Mouse (Mus musculus) cerebellum, adult 2 months (tissue): ENCODE results near the gene Jsrp1. TPM values are rescaled to one million over a fixed set of nuclear protein-coding genes. Genes with fewer than 3 reads are reported as not detected.

Experiments used
- DNase-seq, 2 experiments: peaks; one replicate each; pipeline ENCODE4 v3.0.0; 2021
- H3K27ac ChIP-seq: fragments of 200-500 bp; 2 replicates; pipeline ENCODE4 v1.5.1; 2012; ENCODE audit warnings: low read length, control low read depth, inconsistent platforms; ENCODE audit not compliant: insufficient read depth
- H3K27me3 ChIP-seq: fragments of 200-500 bp; 2 replicates; pipeline ENCODE4 v1.6.1; 2012; ENCODE audit warnings: inconsistent platforms, mild to moderate bottlenecking, low read length, moderate library complexity; ENCODE audit not compliant: control insufficient read depth, insufficient read depth
- H3K4me1 ChIP-seq: fragments of 200-500 bp; 2 replicates; pipeline ENCODE4 v1.6.1; 2011; ENCODE audit warnings: low read length; ENCODE audit not compliant: control insufficient read depth, insufficient read depth
- H3K4me3 ChIP-seq: fragments of 200-500 bp; replicated peaks from 2 replicates; pipeline ENCODE3; 2011; ENCODE audit warnings: mild to moderate bottlenecking, low read depth, low read length, control low read depth; ENCODE audit not compliant: insufficient read depth
- CTCF ChIP-seq: fragments of 200-500 bp; IDR thresholded peaks from 2 replicates; pipeline ENCODE4 v1.5.1; 2011; ENCODE audit warnings: low read depth, mild to moderate bottlenecking, control low read depth, low read length, moderate library complexity, borderline replicate concordance; ENCODE audit not compliant: insufficient read depth
- POLR2A ChIP-seq: fragments of 200-500 bp; IDR thresholded peaks from 2 replicates; pipeline ENCODE4 v1.6.1; 2011; ENCODE audit warnings: low read length, control low read depth, borderline replicate concordance; ENCODE audit not compliant: insufficient read depth
- WGBS: fragments of 180-500 bp; shearing (Covaris S2); methylation state at CpG from one replicate; pipeline ENCODE4 v1.1.7; 2018; 5-methylcytosine and 5-hydroxymethylcytosine counted together
- polyA plus RNA-seq: library from polyadenylated mRNA; depleted of rRNA; stranded (reverse); fragments of >200 nt; gene quantifications from 2 replicates; pipeline ENCODE4 v1.2.3, GENCODE M21; 2012

Jsrp1 gene
- polyA plus RNA-seq, 1 experiment: 0.38 TPM

DNA sequence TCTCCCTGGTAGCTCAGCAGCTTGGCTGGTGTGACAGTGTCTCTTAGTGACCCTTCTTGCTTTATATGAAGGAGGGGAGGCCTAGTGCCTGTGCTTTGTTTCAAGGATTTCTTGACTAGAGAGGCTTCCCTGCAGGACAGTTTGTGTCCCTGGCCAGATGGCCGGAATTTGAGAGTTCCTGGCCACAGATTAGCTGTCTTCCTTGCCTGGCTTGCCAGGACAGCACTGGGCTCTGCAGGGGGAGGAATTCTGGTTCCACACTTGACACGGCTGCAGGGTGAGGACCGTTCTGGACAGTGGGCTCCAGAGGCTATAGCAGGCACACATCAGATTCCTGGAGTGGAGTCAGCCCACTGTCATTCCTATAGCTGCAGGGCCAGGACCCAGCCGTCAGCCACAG is 37.6 kb downstream of the Jsrp1 start:
- H3K4me3 ChIP-seq: peak overlapping the region; percentile 9
- peak overlapping the region; percentile 86 for H3K27ac ChIP-seq
- TF ChIP-seq CTCF: no peak
- no peak for TF ChIP-seq POLR2A
- peaks cover 61% of the 10 kb centered on the region for H3K4me1 ChIP-seq
- DNase-seq: peak; percentile 84 to 91
- WGBS: 9% methylated on average over 4 of the region's 4 CpGs
- no peaks in the 10 kb centered on the region for H3K27me3 ChIP-seq

GRCm38 (mm10) chr10:80774981-80775380 is 38.3 kb downstream of the Jsrp1 start:
- 27% methylated on average over 4 of the region's 4 CpGs for WGBS
- peak overlapping the region; percentile 86 for H3K27ac ChIP-seq

DNA sequence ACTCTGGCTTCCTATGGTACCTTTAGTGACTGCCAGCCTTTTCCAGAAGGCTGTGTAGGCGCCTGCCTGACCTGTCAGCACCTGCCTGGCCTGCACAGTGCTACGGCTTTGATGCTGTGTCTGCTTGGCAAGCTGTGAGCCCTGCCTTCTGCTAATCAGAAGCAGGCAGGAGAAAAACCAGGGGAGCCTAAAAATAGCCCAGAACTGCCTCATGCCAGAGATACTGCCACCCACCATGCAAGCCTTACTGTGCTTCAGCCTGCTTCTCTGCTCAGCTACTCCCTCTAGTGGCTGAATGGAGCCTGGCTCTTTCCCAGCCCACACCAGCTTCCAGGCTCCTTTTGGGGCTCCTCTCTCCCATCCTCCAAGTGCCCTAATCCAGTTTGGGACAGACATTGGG is 38.7 kb downstream of the Jsrp1 start:
- Histone ChIP-seq H3K27ac (peak overlapping the region; percentile 92), H3K4me1 (peaks cover 61% of the 10 kb centered on the region), H3K27me3 (no peaks in the 10 kb centered on the region), H3K4me3 (no peak overlapping the region)
- 2% methylated on average over 2 of the region's 2 CpGs for WGBS
- TF ChIP-seq POLR2A: peak; percentile 26; the same call in 1 of the 2 replicates
- TF ChIP-seq CTCF: peak; percentile 96
- peak; percentile 96 to 98 for DNase-seq

More at GRCm38 (mm10) chr10:80774981-80775380, 38.3 kb downstream of the Jsrp1 start:
- no peak for TF ChIP-seq CTCF
- no peak for TF ChIP-seq POLR2A
- DNase-seq: no peak
- Histone ChIP-seq H3K4me1 (peaks cover 61% of the 10 kb centered on the region), H3K27me3 (no peaks in the 10 kb centered on the region), H3K4me3 (no peak overlapping the region)

DNA sequence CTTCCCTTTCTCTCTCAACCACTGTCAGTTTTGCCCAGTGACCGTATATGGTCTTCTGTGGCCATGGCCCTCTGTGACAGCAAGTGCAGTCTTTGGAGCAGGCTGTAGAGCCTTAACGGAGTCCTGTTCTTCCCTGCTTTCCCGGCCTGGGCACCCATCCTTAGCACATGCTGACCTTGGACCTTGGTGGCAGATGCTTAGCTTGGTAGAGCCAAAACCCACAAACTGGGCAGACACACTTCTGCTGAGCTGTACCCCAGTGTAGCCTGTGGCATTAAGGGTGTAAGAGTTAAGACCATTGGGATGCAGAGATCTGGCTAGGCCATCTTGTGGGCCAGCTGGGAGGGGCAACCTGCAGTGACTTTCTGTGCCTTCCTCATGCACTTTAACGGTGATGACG is 39.5 kb downstream of the Jsrp1 start:
- Histone ChIP-seq H3K27me3 (no peaks in the 10 kb centered on the region), H3K4me3 (no peak overlapping the region), H3K4me1 (peaks cover 61% of the 10 kb centered on the region), H3K27ac (peak overlapping the region; percentile 92)
- 20% methylated on average over 5 of the region's 5 CpGs for WGBS
- DNase-seq: no peak
- TF ChIP-seq POLR2A (no peak), CTCF (no peak)

DNA sequence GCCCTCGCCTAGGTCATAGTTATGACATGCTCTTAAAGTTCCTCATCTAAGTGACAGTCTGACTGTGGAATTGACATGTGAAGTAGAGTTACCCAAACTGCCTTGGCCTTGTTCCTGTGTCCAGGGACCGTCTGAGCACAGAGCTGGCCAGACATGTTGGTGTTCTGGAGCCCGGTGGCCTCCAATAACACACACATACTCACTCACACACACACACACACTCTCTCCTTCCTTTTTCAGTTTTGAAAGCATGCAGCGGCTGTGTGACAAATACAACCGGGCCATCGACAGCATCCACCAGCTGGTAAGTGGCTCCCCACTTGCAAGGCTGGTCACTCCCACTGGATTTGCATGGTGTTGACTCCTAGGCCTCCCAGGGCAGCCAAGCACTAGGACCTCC is 44.9 kb downstream of the Jsrp1 start:
- WGBS: 60% methylated on average over 6 of the region's 6 CpGs
- peaks cover 42% of the 10 kb centered on the region for H3K4me1 ChIP-seq
- H3K4me3 ChIP-seq: no peak overlapping the region
- TF ChIP-seq POLR2A (no peak), CTCF (no peak)
- no peaks in the 10 kb centered on the region for H3K27me3 ChIP-seq
- DNase-seq: no peak
- no peak overlapping the region for H3K27ac ChIP-seq

DNA sequence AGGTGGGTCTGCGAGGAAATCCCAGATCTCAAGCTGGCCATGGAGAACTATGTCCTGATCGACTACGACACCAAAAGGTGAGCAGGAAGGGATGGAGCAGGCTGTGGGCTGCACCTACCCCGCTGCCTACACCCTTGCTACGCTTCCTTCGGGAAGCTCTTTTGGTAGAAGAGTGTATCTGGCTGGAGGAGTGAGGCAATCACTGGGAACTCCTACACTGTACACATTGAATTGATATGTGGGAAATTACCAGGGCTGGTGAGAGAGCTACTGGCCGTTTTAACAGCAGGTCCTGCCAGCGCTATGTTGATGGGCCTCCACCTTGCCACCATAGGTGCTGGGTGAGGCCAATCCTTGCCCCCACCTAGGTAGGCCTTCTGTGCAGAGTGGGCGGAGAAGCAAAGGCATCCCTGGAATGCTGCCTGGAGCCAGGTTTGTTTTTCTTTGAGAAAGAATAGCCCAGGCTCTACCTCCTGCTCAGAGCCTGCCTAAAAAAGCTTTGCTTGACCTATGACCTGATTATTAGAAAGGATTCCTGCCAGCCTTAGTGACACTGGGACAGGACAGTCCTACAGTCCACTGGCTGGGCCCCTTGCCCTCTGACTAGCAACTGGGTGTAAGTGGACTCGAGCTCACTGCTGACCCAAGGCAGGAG is 47.0 kb downstream of the Jsrp1 start:
- peak overlapping the region; percentile 33; the same call in 1 of the 2 replicates for H3K27ac ChIP-seq
- no peaks in the 10 kb centered on the region for H3K27me3 ChIP-seq
- peaks cover 36% of the 10 kb centered on the region for H3K4me1 ChIP-seq
- peak; percentile 51 to 59 for DNase-seq
- TF ChIP-seq CTCF: no peak
- no peak for TF ChIP-seq POLR2A
- 48% methylated on average over 10 of the region's 10 CpGs for WGBS
- no peak overlapping the region for H3K4me3 ChIP-seq

DNA sequence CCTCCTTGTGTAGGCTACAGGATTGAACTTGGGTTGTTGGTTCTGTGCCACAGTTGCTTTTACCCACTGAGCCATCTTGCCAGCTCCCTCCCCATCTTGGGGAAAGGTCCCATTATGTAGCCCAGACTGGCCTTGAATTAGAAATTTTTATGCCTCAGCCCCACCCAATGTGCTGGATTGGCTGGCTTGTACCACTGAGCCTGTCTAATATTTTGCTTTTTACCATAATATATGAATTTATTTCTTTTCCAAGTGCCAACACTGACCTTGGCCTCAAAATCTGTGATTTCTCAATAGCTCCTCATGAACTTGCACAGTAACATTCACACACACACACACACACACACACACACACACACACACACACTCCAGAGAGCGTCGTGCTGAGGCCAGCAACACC is 47.6 kb downstream of the Jsrp1 start:
- 66% methylated on average over 2 of the region's 2 CpGs for WGBS
- no peak for DNase-seq
- Histone ChIP-seq H3K4me3 (no peak overlapping the region), H3K27me3 (no peaks in the 10 kb centered on the region), H3K27ac (peak overlapping the region; percentile 33; the same call in 1 of the 2 replicates), H3K4me1 (peaks cover 41% of the 10 kb centered on the region)
- TF ChIP-seq POLR2A (no peak), CTCF (no peak)

- Histone ChIP-seq H3K4me3 (no peak overlapping the region), H3K27ac (no peak overlapping the region), H3K4me1 (peaks cover 59% of the 10 kb centered on the region), H3K27me3 (no peaks in the 10 kb centered on the region)
- TF ChIP-seq CTCF (no peak), POLR2A (no peak)
- WGBS: 91% methylated on average over 2 of the region's 2 CpGs
- DNase-seq: no peak
These were observed 49.8 kb downstream of the Jsrp1 start for GRCm38 (mm10) chr10:80763502-80763901.
